Mouse (Mus musculus): ENCODE measurements at regions not wholly inside any gene's neighbourhood (a gene's known extent, or its start where the extent isn't known, plus 50 kb on each side); places are given as distances from the start of the nearest gene placed in this dataset.

DNA sequence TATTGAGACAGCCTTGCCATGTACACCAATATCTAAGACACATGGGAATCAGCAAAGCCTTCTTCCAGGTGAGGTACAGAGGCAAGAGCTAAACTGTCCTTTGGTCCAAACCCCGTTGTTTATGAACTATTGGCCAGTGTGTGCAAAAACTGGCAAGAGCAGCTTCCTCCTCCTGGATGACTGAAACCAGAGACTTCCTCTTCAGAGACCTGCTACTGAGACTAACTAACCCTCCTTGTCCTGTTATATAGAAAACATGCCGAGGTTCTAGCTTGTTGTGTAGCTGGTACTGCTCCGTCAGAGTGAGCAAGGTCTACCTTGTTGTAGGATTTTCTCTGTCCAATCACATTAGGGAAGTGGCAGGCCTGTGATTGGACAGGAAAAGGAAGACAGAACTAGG lies 174.3 kb upstream of the F930015N05Rik start:
- H3K4me3 ChIP-seq = no peak overlapping the region
- 84% methylated on average over 3 of the region's 3 CpGs for WGBS
- H3K4me2 ChIP-seq (replicated peaks) = no peak overlapping the region
- H3K4me1 ChIP-seq = no peaks in the 10 kb centered on the region
- no peak overlapping the region for H3K9ac ChIP-seq
- no peaks in the 10 kb centered on the region for H3K9me3 ChIP-seq
- H3K36me3 ChIP-seq = no peaks in the 10 kb centered on the region
- no peak overlapping the region for H3K27ac ChIP-seq
- no peaks in the 10 kb centered on the region for H3K27me3 ChIP-seq (replicated peaks)
- no peak for ATAC-seq (ENCODE audit: low FRiP score, low read depth)

DNA sequence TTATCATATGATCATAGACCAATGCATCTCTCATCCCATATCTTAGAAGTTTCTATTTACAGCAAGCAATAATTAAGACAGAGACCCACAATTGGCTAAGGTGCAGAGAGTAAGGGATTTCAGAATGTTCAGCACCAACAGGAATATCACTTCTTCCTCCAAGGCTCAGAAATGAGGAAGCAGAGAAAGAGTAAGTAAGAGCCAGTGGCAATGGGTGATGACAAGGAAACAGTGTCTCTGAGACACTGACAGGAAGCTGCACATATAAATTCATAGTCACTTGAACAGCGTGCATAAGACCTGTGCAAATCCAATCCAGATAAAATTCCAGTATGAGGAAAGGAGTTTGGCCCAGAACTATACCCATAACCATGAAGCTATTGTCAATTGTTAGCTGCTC lies 178.7 kb upstream of the F930015N05Rik start:
- H3K9ac ChIP-seq = no peak overlapping the region
- H3K36me3 ChIP-seq = no peaks in the 10 kb centered on the region
- WGBS = 76% methylated on average over 1 of the region's 1 CpGs
- no peak for ATAC-seq (ENCODE audit: low FRiP score, low read depth)
- H3K9me3 ChIP-seq = no peaks in the 10 kb centered on the region
- no peak overlapping the region for H3K27ac ChIP-seq
- no peaks in the 10 kb centered on the region for H3K4me1 ChIP-seq
- H3K27me3 ChIP-seq (replicated peaks) = no peaks in the 10 kb centered on the region
- H3K4me3 ChIP-seq = no peak overlapping the region
- no peak overlapping the region for H3K4me2 ChIP-seq (replicated peaks)

DNA sequence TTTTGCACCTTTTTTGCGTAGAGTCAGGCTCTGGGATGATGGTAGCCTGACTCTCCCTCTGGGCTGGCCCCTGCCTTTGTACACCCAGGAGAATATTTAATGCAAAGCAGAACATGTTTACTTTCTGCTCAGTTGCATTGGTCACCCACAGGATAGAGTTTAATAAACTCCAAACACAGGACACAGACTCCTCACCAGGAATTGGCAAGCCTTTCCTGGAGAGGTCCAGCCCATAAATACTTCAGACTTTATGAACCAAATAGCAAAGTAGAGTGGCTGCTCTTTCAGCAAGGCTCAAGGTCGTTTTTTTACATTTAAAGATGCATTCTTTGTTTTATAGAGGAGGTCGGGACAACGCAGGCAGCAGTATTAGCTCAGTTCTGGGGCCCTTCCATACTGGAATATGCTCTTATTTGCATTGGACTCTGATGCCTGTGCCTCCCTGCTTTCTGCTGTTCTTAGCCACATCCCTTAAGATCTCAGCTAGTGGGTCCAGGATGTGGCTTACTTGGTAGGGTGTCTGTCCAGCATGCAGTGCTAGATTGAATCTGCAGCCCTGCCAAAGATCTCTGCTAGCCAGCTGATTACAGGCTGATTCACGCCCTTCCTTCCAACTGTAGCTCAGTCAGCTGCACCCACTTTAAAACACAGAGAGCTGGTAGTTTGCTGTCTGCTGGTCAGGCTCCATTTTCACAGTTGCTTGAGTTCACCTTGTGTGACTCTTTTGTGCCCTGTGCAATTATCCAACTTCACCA lies 182.4 kb upstream of the F930015N05Rik start:
- H3K9me3 ChIP-seq = no peaks in the 10 kb centered on the region
- H3K36me3 ChIP-seq = no peaks in the 10 kb centered on the region
- no peak overlapping the region for H3K9ac ChIP-seq
- no peaks in the 10 kb centered on the region for H3K4me1 ChIP-seq
- WGBS = 54% methylated on average over 5 of the region's 5 CpGs
- H3K4me3 ChIP-seq = no peak overlapping the region
- no peak for ATAC-seq (ENCODE audit: low FRiP score, low read depth)
- no peak overlapping the region for H3K27ac ChIP-seq
- no peak overlapping the region for H3K4me2 ChIP-seq (replicated peaks)
- H3K27me3 ChIP-seq (replicated peaks) = no peaks in the 10 kb centered on the region

DNA sequence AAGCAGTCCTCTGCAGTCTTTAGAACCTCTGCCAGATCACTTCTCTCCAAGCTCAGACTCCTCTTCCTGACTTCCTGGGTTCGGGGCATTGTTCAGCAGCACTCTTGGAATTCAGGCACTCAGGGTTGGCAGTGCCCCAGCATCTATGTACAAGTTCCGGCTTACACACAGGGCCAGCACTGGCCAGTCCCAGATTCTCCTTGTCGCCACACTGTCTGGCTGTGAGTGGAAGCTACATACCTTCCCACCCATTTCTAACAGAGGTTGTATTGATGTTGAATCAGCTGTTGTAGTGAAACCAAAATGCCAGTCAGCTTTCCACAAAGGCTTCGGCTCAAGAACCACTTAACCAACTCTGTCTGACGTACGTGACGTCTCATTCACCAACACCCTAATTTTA lies 190.7 kb upstream of the F930015N05Rik start:
- no peaks in the 10 kb centered on the region for H3K36me3 ChIP-seq
- no peak overlapping the region for H3K27ac ChIP-seq
- ATAC-seq (ENCODE audit: low FRiP score, low read depth) = no peak
- no peak overlapping the region for H3K9ac ChIP-seq
- no peak overlapping the region for H3K4me2 ChIP-seq (replicated peaks)
- 88% methylated on average over 7 of the region's 7 CpGs for WGBS
- no peaks in the 10 kb centered on the region for H3K9me3 ChIP-seq
- H3K4me3 ChIP-seq = no peak overlapping the region
- H3K4me1 ChIP-seq = no peaks in the 10 kb centered on the region
- no peaks in the 10 kb centered on the region for H3K27me3 ChIP-seq (replicated peaks)

DNA sequence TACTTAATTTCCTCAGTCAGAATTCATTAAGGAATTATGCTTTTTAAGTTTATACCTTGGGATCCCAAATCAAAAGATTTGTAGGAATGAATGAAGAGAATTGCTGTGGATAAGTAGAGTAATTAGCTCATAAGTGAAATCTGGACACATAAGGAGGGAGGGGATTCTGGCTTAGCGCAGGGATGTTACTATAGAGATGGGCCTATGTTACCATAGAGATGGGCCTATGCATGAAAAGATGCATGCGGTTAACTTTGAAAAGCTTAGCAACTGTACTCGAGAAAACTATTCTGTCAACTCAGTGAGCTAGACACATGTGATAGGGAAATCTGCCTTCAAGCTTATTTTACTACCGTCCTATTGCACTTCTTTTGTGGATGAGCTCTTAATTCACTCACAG lies 204.5 kb upstream of the F930015N05Rik start:
- H3K9me3 ChIP-seq = no peaks in the 10 kb centered on the region
- H3K4me1 ChIP-seq = no peaks in the 10 kb centered on the region
- WGBS = 53% methylated on average over 4 of the region's 4 CpGs
- no peaks in the 10 kb centered on the region for H3K36me3 ChIP-seq
- ATAC-seq (ENCODE audit: low FRiP score, low read depth) = 0 out of 2 replicates have a peak, but pooled peaks have one; percentile 48
- H3K4me3 ChIP-seq = no peak overlapping the region
- H3K4me2 ChIP-seq (replicated peaks) = no peak overlapping the region
- H3K27me3 ChIP-seq (replicated peaks) = no peaks in the 10 kb centered on the region
- no peak overlapping the region for H3K27ac ChIP-seq
- H3K9ac ChIP-seq = no peak overlapping the region

DNA sequence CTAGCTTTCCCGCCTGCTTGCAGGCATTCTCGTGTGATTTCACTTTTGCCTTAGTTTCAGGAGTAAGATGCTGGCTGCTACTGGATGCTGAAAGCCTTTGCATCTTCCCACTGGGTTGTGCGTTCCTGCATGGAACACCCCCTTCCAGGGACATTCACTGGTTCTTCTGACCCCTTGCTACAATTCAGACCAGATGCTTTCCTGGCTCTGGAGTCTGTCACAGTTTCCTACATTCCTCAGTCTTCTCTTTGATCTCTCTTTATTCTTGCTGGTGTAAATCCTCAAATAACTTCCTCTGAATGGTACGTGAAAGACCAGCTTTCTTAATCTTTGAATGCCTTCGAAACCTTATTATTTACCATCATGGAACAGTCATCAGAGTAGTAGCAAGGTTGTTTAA lies 206.7 kb upstream of the F930015N05Rik start:
- Histone ChIP-seq H3K4me2 (replicated peaks) (no peak overlapping the region), H3K9ac (no peak overlapping the region), H3K4me3 (no peak overlapping the region), H3K27ac (no peak overlapping the region), H3K27me3 (replicated peaks) (no peaks in the 10 kb centered on the region), H3K4me1 (no peaks in the 10 kb centered on the region), H3K9me3 (no peaks in the 10 kb centered on the region), H3K36me3 (no peaks in the 10 kb centered on the region)
- no peak for ATAC-seq (ENCODE audit: low FRiP score, low read depth)
- 74% methylated on average over 5 of the region's 5 CpGs for WGBS

DNA sequence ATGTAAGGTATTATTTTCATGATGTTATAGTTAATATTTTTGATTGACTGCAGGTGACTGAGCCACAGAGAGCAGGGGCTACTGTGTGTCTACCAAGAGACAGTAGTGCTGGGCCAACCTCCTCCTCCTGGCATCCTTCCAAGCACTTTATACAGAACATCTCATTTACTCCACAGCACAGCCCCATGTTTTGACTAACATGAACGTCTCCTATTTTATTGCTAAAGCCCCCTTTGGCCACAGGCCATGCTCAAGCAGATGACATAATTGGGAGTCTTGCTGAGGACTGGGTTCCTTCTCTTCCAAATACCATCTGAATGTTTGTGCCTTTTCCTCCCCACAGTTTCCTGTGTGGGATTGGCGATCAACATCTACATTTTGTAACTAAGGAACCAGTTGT lies 211.5 kb upstream of the F930015N05Rik start:
- WGBS = 77% methylated on average over 2 of the region's 2 CpGs
- Histone ChIP-seq H3K9me3 (no peaks in the 10 kb centered on the region), H3K9ac (no peak overlapping the region)

DNA sequence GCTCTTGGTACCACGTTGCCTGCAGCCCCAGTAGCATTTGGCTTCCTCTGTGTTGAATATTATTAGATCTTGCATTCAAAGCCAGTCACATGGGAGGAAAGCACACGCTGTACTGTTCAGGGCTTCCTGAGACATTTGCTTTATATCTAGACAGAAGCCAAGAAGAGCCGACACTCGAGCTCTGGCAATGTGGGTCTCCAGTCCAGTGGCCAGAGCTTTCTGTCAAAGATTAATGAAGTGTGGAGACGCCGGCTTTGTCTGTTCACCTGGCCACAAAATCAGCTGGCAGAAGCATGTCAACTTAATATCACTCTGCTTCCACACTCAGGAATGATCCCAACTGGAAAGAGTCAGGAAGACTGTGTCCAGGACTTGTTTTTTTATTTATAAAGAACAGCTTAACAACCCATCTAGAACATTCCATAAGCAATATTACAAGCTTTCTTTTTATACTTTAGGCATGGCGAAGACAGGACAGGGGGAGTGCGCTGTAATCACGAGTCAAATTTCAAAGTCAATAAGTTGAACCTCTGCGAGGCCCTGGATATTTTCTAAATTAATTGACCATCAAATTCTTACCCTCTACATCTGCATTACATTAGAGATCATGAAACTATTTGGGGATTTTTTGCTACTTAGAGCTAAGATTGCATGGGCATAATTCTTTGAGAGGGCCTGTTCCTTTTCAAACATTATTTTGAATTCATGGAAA lies 214.3 kb upstream of the F930015N05Rik start:
- ATAC-seq (ENCODE audit: low FRiP score, low read depth) = no peak
- no peak overlapping the region for H3K9ac ChIP-seq
- H3K36me3 ChIP-seq = no peaks in the 10 kb centered on the region
- H3K27me3 ChIP-seq (replicated peaks) = no peaks in the 10 kb centered on the region
- no peaks in the 10 kb centered on the region for H3K9me3 ChIP-seq
- WGBS = 82% methylated on average over 10 of the region's 10 CpGs
- no peak overlapping the region for H3K27ac ChIP-seq
- H3K4me2 ChIP-seq (replicated peaks) = no peak overlapping the region
- H3K4me3 ChIP-seq = no peak overlapping the region
- no peaks in the 10 kb centered on the region for H3K4me1 ChIP-seq

More for the DNA sequence above, 211.5 kb upstream of the F930015N05Rik start:
- Histone ChIP-seq H3K27ac (no peak overlapping the region), H3K27me3 (replicated peaks) (no peaks in the 10 kb centered on the region), H3K4me2 (replicated peaks) (no peak overlapping the region), H3K4me3 (no peak overlapping the region), H3K36me3 (no peaks in the 10 kb centered on the region), H3K4me1 (no peaks in the 10 kb centered on the region)
- ATAC-seq (ENCODE audit: low FRiP score, low read depth) = no peak

DNA sequence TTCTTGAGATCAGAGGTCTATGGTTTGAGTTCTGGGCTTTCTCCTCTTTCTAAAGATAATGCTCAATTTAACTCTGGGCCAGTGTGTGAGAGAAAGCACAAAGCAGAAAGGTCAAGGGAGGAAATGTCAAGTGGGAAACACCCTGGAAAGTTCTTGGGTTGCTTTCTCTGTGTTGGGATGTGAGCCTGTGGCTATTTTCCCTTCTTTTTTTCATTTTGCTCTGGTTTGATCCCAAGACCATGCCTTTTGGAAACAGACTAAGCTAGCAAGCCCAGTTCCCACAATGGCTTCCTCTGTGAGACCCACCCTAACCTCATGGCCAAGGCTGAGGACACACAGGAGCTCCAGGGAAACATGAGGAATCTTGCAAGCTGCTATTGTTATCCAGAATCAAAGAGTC lies 216.4 kb upstream of the F930015N05Rik start:
- Histone ChIP-seq H3K27ac (no peak overlapping the region), H3K36me3 (no peaks in the 10 kb centered on the region), H3K4me1 (no peaks in the 10 kb centered on the region), H3K9ac (no peak overlapping the region), H3K4me2 (replicated peaks) (no peak overlapping the region), H3K4me3 (no peak overlapping the region), H3K9me3 (no peaks in the 10 kb centered on the region), H3K27me3 (replicated peaks) (no peaks in the 10 kb centered on the region)
- ATAC-seq (ENCODE audit: low FRiP score, low read depth) = no peak

DNA sequence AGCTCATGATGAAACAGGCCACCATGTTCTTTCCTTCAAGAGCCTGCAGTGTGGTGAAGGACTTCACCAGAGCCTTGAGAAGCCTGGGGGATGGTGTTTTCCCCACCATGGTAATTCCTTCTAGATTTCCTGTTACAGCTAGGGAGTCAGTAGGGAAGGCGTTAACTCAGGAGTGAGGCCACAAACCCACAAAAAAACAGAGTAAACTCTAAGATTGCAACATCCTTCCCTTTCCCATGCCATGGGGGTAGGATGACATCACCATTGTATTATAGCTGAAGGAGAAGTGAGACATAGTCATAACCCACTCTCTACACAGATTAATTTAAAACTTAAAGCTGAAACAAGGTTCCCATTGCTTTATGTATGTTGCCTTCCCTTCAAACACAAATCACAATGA lies 218.7 kb upstream of the F930015N05Rik start:
- 81% methylated on average over 1 of the region's 1 CpGs for WGBS
- H3K36me3 ChIP-seq = no peaks in the 10 kb centered on the region
- no peak overlapping the region for H3K27ac ChIP-seq

DNA sequence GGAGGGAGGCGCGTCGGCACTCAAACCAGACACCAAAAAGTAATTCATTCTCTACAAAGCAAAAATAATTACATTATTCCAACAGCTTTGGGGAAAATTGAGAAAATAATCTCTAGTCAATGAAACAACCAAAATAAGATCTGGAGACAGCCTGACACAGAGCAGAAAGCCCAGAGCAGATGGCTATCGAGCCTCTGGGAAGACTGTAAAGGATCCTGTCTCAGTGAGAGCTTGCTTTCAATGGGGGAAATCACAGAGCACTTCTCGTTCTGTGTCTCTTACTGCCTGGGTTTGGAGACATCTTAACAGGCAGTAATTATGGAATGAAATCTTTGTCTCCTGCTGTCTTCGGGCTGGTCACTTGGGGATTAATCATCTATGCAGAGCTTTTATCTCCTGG lies 226.7 kb upstream of the F930015N05Rik start:
- no peak overlapping the region for H3K9ac ChIP-seq

More for the DNA sequence above, 218.7 kb upstream of the F930015N05Rik start:
- no peaks in the 10 kb centered on the region for H3K9me3 ChIP-seq
- no peak for ATAC-seq (ENCODE audit: low FRiP score, low read depth)
- H3K4me1 ChIP-seq = no peaks in the 10 kb centered on the region
- H3K4me3 ChIP-seq = no peak overlapping the region
- H3K27me3 ChIP-seq (replicated peaks) = no peaks in the 10 kb centered on the region
- no peak overlapping the region for H3K9ac ChIP-seq
- no peak overlapping the region for H3K4me2 ChIP-seq (replicated peaks)

DNA sequence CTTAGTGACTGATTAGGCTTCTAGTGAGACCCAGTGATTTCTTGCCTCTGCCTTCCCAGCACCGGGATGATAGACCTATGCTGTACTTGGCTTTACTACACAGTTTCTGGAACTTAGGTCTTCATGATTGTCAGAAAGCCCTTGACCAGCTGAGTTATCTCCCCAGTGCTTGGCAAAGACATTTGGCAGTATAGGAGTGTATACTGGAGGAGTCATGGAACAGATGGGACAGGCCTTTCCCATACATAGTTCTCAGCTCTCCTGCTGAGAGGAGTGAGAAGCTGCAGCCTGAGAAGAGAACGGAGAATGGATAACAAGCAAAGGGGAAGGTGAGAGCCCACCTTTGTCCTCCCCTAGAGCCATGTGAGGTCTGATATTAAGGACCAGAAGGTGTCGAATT lies 230.6 kb upstream of the F930015N05Rik start:
- Histone ChIP-seq H3K4me2 (replicated peaks) (no peak overlapping the region), H3K4me3 (no peak overlapping the region), H3K27ac (no peak overlapping the region), H3K4me1 (no peaks in the 10 kb centered on the region), H3K27me3 (replicated peaks) (no peaks in the 10 kb centered on the region), H3K9ac (no peak overlapping the region), H3K36me3 (no peaks in the 10 kb centered on the region), H3K9me3 (no peaks in the 10 kb centered on the region)
- WGBS = 84% methylated on average over 3 of the region's 3 CpGs
- ATAC-seq (ENCODE audit: low FRiP score, low read depth) = no peak

More for the DNA sequence above, 226.7 kb upstream of the F930015N05Rik start:
- H3K27ac ChIP-seq = no peak overlapping the region
- H3K4me2 ChIP-seq (replicated peaks) = no peak overlapping the region
- no peaks in the 10 kb centered on the region for H3K4me1 ChIP-seq
- H3K36me3 ChIP-seq = no peaks in the 10 kb centered on the region
- no peak for ATAC-seq (ENCODE audit: low FRiP score, low read depth)
- no peak overlapping the region for H3K4me3 ChIP-seq
- no peaks in the 10 kb centered on the region for H3K9me3 ChIP-seq
- WGBS = 38% methylated on average over 6 of the region's 6 CpGs
- H3K27me3 ChIP-seq (replicated peaks) = no peaks in the 10 kb centered on the region

DNA sequence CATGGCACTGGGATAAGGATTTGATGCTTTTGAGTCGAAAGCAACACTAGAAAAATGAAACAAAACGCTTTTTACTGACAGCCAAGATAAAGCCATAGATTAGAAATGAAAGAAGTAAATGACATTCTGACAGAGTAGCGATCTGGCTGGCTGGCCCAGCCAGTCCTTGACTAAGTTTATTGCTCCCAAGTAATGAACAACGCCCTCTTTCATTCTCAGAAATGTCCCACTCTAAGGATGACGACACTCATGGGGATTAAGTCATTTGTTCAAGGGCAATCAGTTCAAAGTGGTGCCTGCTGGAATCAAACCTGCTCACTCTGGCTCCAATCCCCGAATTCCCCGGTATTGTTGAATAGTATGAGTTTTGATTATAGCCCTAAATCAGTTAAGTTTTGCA lies 231.1 kb upstream of the F930015N05Rik start:
- ATAC-seq (ENCODE audit: low FRiP score, low read depth) = no peak
- no peak overlapping the region for H3K27ac ChIP-seq
- no peak overlapping the region for H3K4me2 ChIP-seq (replicated peaks)
- H3K9me3 ChIP-seq = no peaks in the 10 kb centered on the region
- H3K9ac ChIP-seq = no peak overlapping the region
- WGBS = 49% methylated on average over 7 of the region's 7 CpGs
- H3K27me3 ChIP-seq (replicated peaks) = no peaks in the 10 kb centered on the region
- no peak overlapping the region for H3K4me3 ChIP-seq
- no peaks in the 10 kb centered on the region for H3K36me3 ChIP-seq
- no peaks in the 10 kb centered on the region for H3K4me1 ChIP-seq
